15 mouse cellular contexts compared by ENCODE assay signal in genomic region chr16:38753631-38754030, GRCm38 (mm10). TPM values are rescaled to one million over a fixed set of nuclear protein-coding genes. Genes with fewer than 3 reads are reported as not detected.
DNase-seq lines count a peak whose midpoint lies in the region; ATAC-seq and TF ChIP-seq lines count a peak whose summit lies in the region.
"Had no signal": no experiment of that assay in that cellular context is flagged by ENCODE, and none has a peak within 500 bp of the region (broad histone marks: within the 10 kb centered on the region; RNA-seq: fewer than 3 reads in every experiment).

No protein-coding gene starts in this region.

- H3K4me2 ChIP-seq in liver, embryonic 12.5 days, result peak overlapping the region; percentile 18; the same call in 1 of the 2 replicates
- no peak overlapping the region for H3K4me2 ChIP-seq in limb, embryonic 13.5 days (replicated peaks)
- H3K4me2 ChIP-seq: hindbrain, embryonic 13.5 days had no signal

- H3K9ac ChIP-seq in heart, adult 2 months (ENCODE audit: low read depth, low read length), result no peak overlapping the region
- H3K9ac ChIP-seq in liver, embryonic 12.5 days, result no peak overlapping the region
- no peak overlapping the region for H3K9ac ChIP-seq in limb, embryonic 13.5 days
- H3K9ac ChIP-seq: forebrain, postnatal 0 days; hindbrain, embryonic 13.5 days had no signal

- no peaks in the 10 kb centered on the region for H3K9me3 ChIP-seq in liver, embryonic 12.5 days (replicated peaks)
- no peaks in the 10 kb centered on the region for H3K9me3 ChIP-seq in embryonic facial prominence, embryonic 10.5 days
- no peaks in the 10 kb centered on the region; the same call in 1 of the 2 replicates for H3K9me3 ChIP-seq in limb, embryonic 13.5 days
- H3K9me3 ChIP-seq: hindbrain, embryonic 13.5 days had no signal

- no peak for TF ChIP-seq POLR2A in heart, adult 2 months (IDR thresholded peaks at IDR 0.05; ENCODE audit: insufficient read depth, low read depth, low read length)

- H3K27ac ChIP-seq in heart, adult 2 months, result no peak overlapping the region
- no peak overlapping the region for H3K27ac ChIP-seq in liver, embryonic 12.5 days
- peak overlapping the region; percentile 78 for H3K27ac ChIP-seq in embryonic facial prominence, embryonic 10.5 days (replicated peaks)
- no peak overlapping the region for H3K27ac ChIP-seq in limb, embryonic 13.5 days
- H3K27ac ChIP-seq: hindbrain, embryonic 13.5 days had no signal

- TF ChIP-seq CTCF in heart, adult 2 months (IDR thresholded peaks at IDR 0.05), result no peak

- DNase-seq in heart, adult 11 months, result peak; percentile 92
- DNase-seq in heart, adult 2 months, result no peak
- DNase-seq in liver, result no peak
- DNase-seq in embryonic facial prominence, embryonic 10.5 days (ENCODE audit: low spot score), result peak; percentile 79
- DNase-seq in cerebellum, postnatal 4 days (ENCODE audit: low spot score in 2 of 2), result no peak
- DNase-seq in layer of hippocampus, postnatal 14 days (ENCODE audit: low spot score in 2 of 2), result no peak
- DNase-seq: adrenal gland, postnatal 36 days; cerebellum, adult 8-10 months; forebrain, postnatal 0 days; kidney, postnatal 10 days had no signal

- H3K4me1 ChIP-seq in heart, adult 2 months (ENCODE audit: control insufficient read depth, insufficient read depth, low read length), result peaks cover 5% of the 10 kb centered on the region
- peaks cover 47% of the 10 kb centered on the region for H3K4me1 ChIP-seq in liver, embryonic 12.5 days
- H3K4me1 ChIP-seq in embryonic facial prominence, embryonic 10.5 days, result peaks cover 42% of the 10 kb centered on the region
- H3K4me1 ChIP-seq in limb, embryonic 13.5 days, result peaks cover 49% of the 10 kb centered on the region
- H3K4me1 ChIP-seq: hindbrain, embryonic 13.5 days had no signal

- intact Hi-C loops in heart, adult 2 months (cut with DNase I), result no loop called here

- no peak overlapping the region for H3K4me3 ChIP-seq in heart, adult 2 months
- no peak overlapping the region; the same call in 1 of the 2 replicates for H3K4me3 ChIP-seq in liver, embryonic 12.5 days
- no peak overlapping the region for H3K4me3 ChIP-seq in embryonic facial prominence, embryonic 10.5 days
- H3K4me3 ChIP-seq in limb, embryonic 13.5 days, result no peak overlapping the region
- H3K4me3 ChIP-seq: hindbrain, embryonic 13.5 days had no signal

- no peak for TF ChIP-seq EP300 in heart, adult 2 months (IDR thresholded peaks at IDR 0.05; ENCODE audit: insufficient read depth, low read depth, low read length)

- H3K36me3 ChIP-seq in heart, adult 2 months (ENCODE audit: control insufficient read depth, insufficient read depth, low read length), result peaks cover 6% of the 10 kb centered on the region
- H3K36me3 ChIP-seq in liver, embryonic 12.5 days, result no peaks in the 10 kb centered on the region
- H3K36me3 ChIP-seq in embryonic facial prominence, embryonic 10.5 days (replicated peaks), result peaks cover 18% of the 10 kb centered on the region
- peaks cover 18% of the 10 kb centered on the region for H3K36me3 ChIP-seq in limb, embryonic 13.5 days

- H3K79me2 ChIP-seq in heart, adult 2 months (replicated peaks; ENCODE audit: control insufficient read depth, insufficient read depth, low read length), result no peaks in the 10 kb centered on the region

- ATAC-seq in liver, embryonic 12.5 days, result no peak
- ATAC-seq in limb, embryonic 13.5 days (ENCODE audit: low FRiP score, low read depth), result peak; percentile 72
- ATAC-seq: CD4-positive, CD25-positive, alpha-beta regulatory T cell, adult 4 months; forebrain, postnatal 0 days had no signal

- WGBS in heart, adult 2 months, result 40% methylated on average over 11 of the region's 11 CpGs
- 70% methylated on average over 11 of the region's 11 CpGs for WGBS in liver, embryonic 12.5 days (ENCODE audit: insufficient replicate concordance)
- 38% methylated on average over 11 of the region's 11 CpGs for WGBS in embryonic facial prominence, embryonic 10.5 days
- 11% methylated on average over 11 of the region's 11 CpGs for WGBS in limb, embryonic 13.5 days

- H3K27me3 ChIP-seq in heart, adult 2 months (ENCODE audit: control insufficient read depth, insufficient read depth, low read length), result no peaks in the 10 kb centered on the region
- H3K27me3 ChIP-seq in liver, embryonic 12.5 days (replicated peaks), result peaks cover 75% of the 10 kb centered on the region
- no peaks in the 10 kb centered on the region for H3K27me3 ChIP-seq in embryonic facial prominence, embryonic 10.5 days (replicated peaks; ENCODE audit: low read depth, poor library complexity, severe bottlenecking)
- no peaks in the 10 kb centered on the region for H3K27me3 ChIP-seq in limb, embryonic 13.5 days
- H3K27me3 ChIP-seq: hindbrain, embryonic 13.5 days had no signal

RNA-seq across cellular contexts. Expression of gene B4galt4, which starts 11.6 kb away (rescaled TPM):
- 10 to 100 TPM in 1 of 2 experiments, 1 to 10 TPM in 1; 8.1 to 13.2 TPM for total RNA-seq in heart, adult 2 months (2021)
- 6.4 and 9.6 TPM in 2 replicates for polyA plus RNA-seq in heart, adult 2 months (2012; rRNA removed)
- 4.7 and 5.7 TPM in 2 replicates for polyA plus RNA-seq in liver, embryonic 12.5 days (2016; fragmentation: Nextera tagmentation; extraction: Ambion mirVana)
- polyA plus RNA-seq in embryonic facial prominence, embryonic 10.5 days (2016; fragmentation: Nextera tagmentation; extraction: Ambion mirVana), result 26.2 and 27.8 TPM in 2 replicates
- 36.7 and 37.2 TPM in 2 replicates for polyA plus RNA-seq in limb, embryonic 13.5 days (2015; fragmentation: Nextera tagmentation; extraction: Ambion mirVana)
- 10 to 100 TPM; 28.1 to 35.9 TPM for total RNA-seq in layer of hippocampus, postnatal 14 days (2021)

RNA-seq across cellular contexts. Expression of gene Arhgap31, which starts 40.6 kb away (rescaled TPM):
- 10 to 100 TPM; 38.2 to 41.2 TPM for total RNA-seq in heart, adult 2 months (2021)
- polyA plus RNA-seq in heart, adult 2 months (2012; rRNA removed), result 14.1 and 20.1 TPM in 2 replicates
- 3.5 and 4.0 TPM in 2 replicates for polyA plus RNA-seq in liver, embryonic 12.5 days (2016; fragmentation: Nextera tagmentation; extraction: Ambion mirVana)
- 9.6 and 12.0 TPM in 2 replicates for polyA plus RNA-seq in embryonic facial prominence, embryonic 10.5 days (2016; fragmentation: Nextera tagmentation; extraction: Ambion mirVana)
- 13.3 and 14.5 TPM in 2 replicates for polyA plus RNA-seq in limb, embryonic 13.5 days (2015; fragmentation: Nextera tagmentation; extraction: Ambion mirVana)
- 10 to 100 TPM; 24.1 to 25.4 TPM for total RNA-seq in layer of hippocampus, postnatal 14 days (2021)

RNA-seq across cellular contexts. Expression of gene Upk1b, which starts 46.5 kb away (rescaled TPM):
- 1 to 10 TPM; 3.2 to 3.8 TPM for total RNA-seq in heart, adult 2 months (2021)
- 8.4 and 10.2 TPM in 2 replicates for polyA plus RNA-seq in heart, adult 2 months (2012; rRNA removed)
- 2.4 and 2.5 TPM in 2 replicates for polyA plus RNA-seq in liver, embryonic 12.5 days (2016; fragmentation: Nextera tagmentation; extraction: Ambion mirVana)
- 1.2 and 1.4 TPM in 2 replicates for polyA plus RNA-seq in embryonic facial prominence, embryonic 10.5 days (2016; fragmentation: Nextera tagmentation; extraction: Ambion mirVana)
- polyA plus RNA-seq in limb, embryonic 13.5 days (2015; fragmentation: Nextera tagmentation; extraction: Ambion mirVana), result 12.1 and 12.9 TPM in 2 replicates
- total RNA-seq in layer of hippocampus, postnatal 14 days (2021), result under 1 TPM; 0.52 to 0.67 TPM
- polyA plus RNA-seq: CD4-positive, CD25-positive, alpha-beta regulatory T cell, adult 4 months; neural tube, embryonic 14.5 days had no signal

Comparison
In these comparisons a context has a peak if more than half of its experiments do, and no peak if none do; other contexts are left out.
1. DNase-seq: peak in heart, adult 11 months (single experiment) and embryonic facial prominence, embryonic 10.5 days (single experiment); none in heart, adult 2 months (0 of 2), liver (single experiment), cerebellum, postnatal 4 days (0 of 2) and layer of hippocampus, postnatal 14 days (0 of 2).